Mouse (Mus musculus): ENCODE measurements around the gene Atp5d.

- TF ChIP-seq CHD2 (IDR thresholded peaks at IDR 0.05; ENCODE audit: low read depth, low read length) = no peak
- no peak for TF ChIP-seq ZNF384 (IDR thresholded peaks at IDR 0.05; ENCODE audit: low read depth, low read length)
Observed at GRCm38 (mm10) chr10:80116563-80116926, 21.9 kb upstream of the Atp5d start.
